Mouse (Mus musculus): ENCODE measurements around the gene Stx8. TPM values are rescaled to one million over a fixed set of nuclear protein-coding genes. Genes with fewer than 3 reads are reported as not detected.

Stx8 gene
- polyA plus RNA-seq, 1 experiment from 2014 or later = 67.1 TPM

DNA sequence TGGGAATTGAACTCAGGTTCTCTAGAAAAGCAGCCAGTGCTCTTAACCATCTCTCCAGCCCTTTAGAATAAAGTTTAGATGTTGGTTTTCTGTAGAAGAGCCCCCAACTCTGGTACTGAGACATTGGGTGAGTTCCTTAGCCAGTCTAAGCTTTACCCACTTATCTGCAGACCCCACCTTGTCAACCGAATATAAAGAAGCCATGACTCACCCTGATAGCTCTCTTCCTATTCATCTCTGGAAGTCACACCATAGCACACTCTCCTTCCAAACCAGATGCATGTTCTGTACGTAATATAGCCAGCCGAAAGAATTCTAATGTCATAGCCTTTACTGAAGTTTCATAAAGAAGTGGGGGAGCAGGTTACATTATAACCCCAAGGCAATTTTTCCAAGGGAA, 192.2 kb downstream of the Stx8 start:
- H3K36me3 ChIP-seq (replicated peaks; ENCODE audit: control insufficient read depth, insufficient read depth) = no peaks in the 10 kb centered on the region
- ATAC-seq (ENCODE audit: low FRiP score) (no peak), DNase-seq (ENCODE audit: low spot score) (no peak)
- no peak overlapping the region for H3K4me2 ChIP-seq (replicated peaks)
- WGBS = 90% methylated on average over 3 of the region's 3 CpGs
- no peak overlapping the region for H3K27ac ChIP-seq
- no peak overlapping the region for H3K4me3 ChIP-seq (replicated peaks; ENCODE audit: low read length)
- H3K4me1 ChIP-seq (replicated peaks; ENCODE audit: control insufficient read depth, insufficient read depth, low read length) = peaks cover 6% of the 10 kb centered on the region; the same call in 1 of the 2 replicates
- no peaks in the 10 kb centered on the region for H3K27me3 ChIP-seq (ENCODE audit: control insufficient read depth, insufficient read depth, low read length)
- no peak overlapping the region for H3K9ac ChIP-seq
- H3K9me3 ChIP-seq (ENCODE audit: control insufficient read depth, low read length) = no peaks in the 10 kb centered on the region

DNA sequence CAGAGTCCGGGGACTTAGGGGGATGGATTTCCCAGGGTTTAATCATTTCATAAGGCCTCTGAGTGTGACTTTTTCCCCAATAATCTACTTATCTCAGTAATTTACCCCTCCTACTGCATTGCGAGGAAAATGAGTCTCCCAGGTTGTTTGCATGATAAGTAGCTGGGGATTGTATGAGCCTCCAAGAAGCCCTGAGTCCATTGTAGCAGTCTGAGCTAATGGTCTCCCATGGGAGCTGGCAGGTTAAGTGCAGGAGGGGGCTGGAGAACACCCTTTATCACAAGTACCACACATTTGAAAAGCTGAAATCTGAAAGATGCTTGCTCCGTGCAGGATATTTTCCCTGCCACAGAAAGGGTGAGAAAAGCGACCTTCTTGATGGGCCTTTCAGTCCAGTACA, 193.9 kb downstream of the Stx8 start:
- no peaks in the 10 kb centered on the region for H3K36me3 ChIP-seq (replicated peaks; ENCODE audit: control insufficient read depth, insufficient read depth)
- ATAC-seq (ENCODE audit: low FRiP score) (no peak), DNase-seq (ENCODE audit: low spot score) (no peak)
- no peaks in the 10 kb centered on the region for H3K27me3 ChIP-seq (ENCODE audit: control insufficient read depth, insufficient read depth, low read length)
- H3K4me2 ChIP-seq (replicated peaks) = no peak overlapping the region
- H3K27ac ChIP-seq = peak overlapping the region; percentile 35
- no peaks in the 10 kb centered on the region for H3K9me3 ChIP-seq (ENCODE audit: control insufficient read depth, low read length)
- H3K4me3 ChIP-seq (replicated peaks; ENCODE audit: low read length) = no peak overlapping the region
- WGBS = 41% methylated on average over 4 of the region's 4 CpGs
- H3K9ac ChIP-seq = 0 out of 2 replicates have a peak overlapping the region, but pooled peaks have one; percentile 2
- H3K4me1 ChIP-seq (replicated peaks; ENCODE audit: control insufficient read depth, insufficient read depth, low read length) = peaks cover 6% of the 10 kb centered on the region; the same call in 1 of the 2 replicates

DNA sequence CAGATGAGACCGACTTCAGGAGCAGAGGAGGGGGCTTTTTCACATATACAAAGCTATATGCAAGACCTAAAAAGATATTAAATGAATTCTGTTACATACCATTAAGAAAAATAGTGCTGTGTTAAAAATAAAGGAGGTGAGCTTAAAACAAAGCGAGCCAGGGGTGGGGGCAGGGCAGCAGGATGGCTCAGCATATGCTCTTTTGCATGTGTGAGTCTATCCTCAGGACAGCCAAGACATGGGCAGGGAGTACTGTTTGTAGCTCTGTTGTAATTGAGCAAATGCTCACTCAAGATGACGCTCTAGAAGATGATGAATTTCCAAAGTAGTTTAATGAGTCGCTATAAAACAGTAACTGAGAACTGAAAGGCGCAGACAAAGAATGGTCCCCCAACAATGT, 198.4 kb downstream of the Stx8 start:
- no peaks in the 10 kb centered on the region for H3K9me3 ChIP-seq (ENCODE audit: control insufficient read depth, low read length)
- peaks cover 6% of the 10 kb centered on the region; the same call in 1 of the 2 replicates for H3K4me1 ChIP-seq (replicated peaks; ENCODE audit: control insufficient read depth, insufficient read depth, low read length)
- H3K36me3 ChIP-seq (replicated peaks; ENCODE audit: control insufficient read depth, insufficient read depth) = no peaks in the 10 kb centered on the region
- WGBS = 81% methylated on average over 5 of the region's 5 CpGs
- no peak overlapping the region for H3K4me3 ChIP-seq (replicated peaks; ENCODE audit: low read length)
- no peaks in the 10 kb centered on the region for H3K27me3 ChIP-seq (ENCODE audit: control insufficient read depth, insufficient read depth, low read length)
- H3K4me2 ChIP-seq (replicated peaks) = no peak overlapping the region
- no peak overlapping the region for H3K27ac ChIP-seq
- DNase-seq (ENCODE audit: low spot score) (no peak), ATAC-seq (ENCODE audit: low FRiP score) (no peak)
- H3K9ac ChIP-seq = no peak overlapping the region

DNA sequence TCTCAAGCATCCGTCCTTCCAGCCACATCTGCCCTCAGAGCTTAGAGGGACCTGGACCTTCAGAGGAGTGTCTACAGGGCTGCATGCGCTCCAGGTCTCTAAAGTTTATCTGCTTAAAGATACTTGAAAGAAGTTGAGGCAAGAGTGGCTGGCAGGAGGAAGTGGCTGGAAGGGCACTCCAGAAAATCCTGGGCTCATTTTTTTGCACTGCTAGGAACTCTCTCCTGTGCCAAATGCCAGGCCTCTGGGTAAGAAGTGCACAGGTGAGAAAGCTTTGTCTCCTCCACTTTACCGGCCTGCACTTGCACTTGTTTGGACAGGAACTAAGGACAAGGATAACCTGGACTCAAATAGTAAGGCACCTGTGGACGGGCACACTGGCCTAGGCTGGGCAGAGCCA, 202.4 kb downstream of the Stx8 start:
- no peak overlapping the region for H3K4me3 ChIP-seq (replicated peaks; ENCODE audit: low read length)
- no peaks in the 10 kb centered on the region for H3K36me3 ChIP-seq (replicated peaks; ENCODE audit: control insufficient read depth, insufficient read depth)
- H3K27me3 ChIP-seq (ENCODE audit: control insufficient read depth, insufficient read depth, low read length) = no peaks in the 10 kb centered on the region
- no peaks in the 10 kb centered on the region for H3K9me3 ChIP-seq (ENCODE audit: control insufficient read depth, low read length)
- no peaks in the 10 kb centered on the region for H3K4me1 ChIP-seq (replicated peaks; ENCODE audit: control insufficient read depth, insufficient read depth, low read length)
- H3K9ac ChIP-seq = no peak overlapping the region
- ATAC-seq (ENCODE audit: low FRiP score) (no peak), DNase-seq (ENCODE audit: low spot score) (no peak)
- WGBS = 88% methylated on average over 4 of the region's 4 CpGs
- no peak overlapping the region for H3K4me2 ChIP-seq (replicated peaks)
- no peak overlapping the region for H3K27ac ChIP-seq

DNA sequence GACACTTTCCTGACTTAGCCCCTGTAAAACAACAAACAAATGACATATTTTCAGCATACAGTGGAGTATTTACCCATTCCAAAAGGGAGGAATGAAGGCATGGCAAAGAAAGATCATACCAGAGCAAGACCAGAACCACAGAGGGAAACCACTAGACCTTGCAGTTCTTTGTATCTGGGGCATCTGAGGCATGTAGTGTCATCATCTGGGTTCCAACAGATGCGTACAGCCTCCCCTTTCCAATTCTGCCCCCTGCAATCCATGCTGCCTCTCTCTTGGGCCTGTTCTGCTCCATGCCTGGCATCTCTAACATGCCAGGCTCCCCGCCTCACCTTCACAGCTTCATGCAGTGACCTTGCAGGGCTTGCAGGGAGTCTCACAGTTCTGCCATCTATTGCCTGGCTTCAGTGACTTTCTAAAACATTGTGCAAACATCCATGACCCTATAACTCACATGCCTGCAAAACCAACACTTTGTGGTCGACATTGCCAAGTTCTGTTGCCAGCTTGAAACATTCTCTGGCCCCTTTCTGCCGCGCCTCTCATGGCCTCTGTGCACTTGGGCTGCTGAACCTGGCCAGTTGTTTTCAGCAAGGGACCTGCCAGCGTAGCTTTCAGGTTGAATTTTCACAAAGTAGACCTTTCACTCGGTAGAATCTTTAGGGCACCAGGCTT, 206.1 kb downstream of the Stx8 start:
- no peak for ATAC-seq (ENCODE audit: low FRiP score)
- WGBS = 89% methylated on average over 7 of the region's 7 CpGs
- no peak for DNase-seq (ENCODE audit: low spot score)
- Histone ChIP-seq H3K36me3 (replicated peaks; ENCODE audit: control insufficient read depth, insufficient read depth) (no peaks in the 10 kb centered on the region), H3K4me3 (replicated peaks; ENCODE audit: low read length) (no peak overlapping the region), H3K4me1 (replicated peaks; ENCODE audit: control insufficient read depth, insufficient read depth, low read length) (no peaks in the 10 kb centered on the region), H3K9me3 (ENCODE audit: control insufficient read depth, low read length) (no peaks in the 10 kb centered on the region), H3K27me3 (ENCODE audit: control insufficient read depth, insufficient read depth, low read length) (no peaks in the 10 kb centered on the region), H3K4me2 (replicated peaks) (no peak overlapping the region), H3K27ac (no peak overlapping the region), H3K9ac (no peak overlapping the region)

DNA sequence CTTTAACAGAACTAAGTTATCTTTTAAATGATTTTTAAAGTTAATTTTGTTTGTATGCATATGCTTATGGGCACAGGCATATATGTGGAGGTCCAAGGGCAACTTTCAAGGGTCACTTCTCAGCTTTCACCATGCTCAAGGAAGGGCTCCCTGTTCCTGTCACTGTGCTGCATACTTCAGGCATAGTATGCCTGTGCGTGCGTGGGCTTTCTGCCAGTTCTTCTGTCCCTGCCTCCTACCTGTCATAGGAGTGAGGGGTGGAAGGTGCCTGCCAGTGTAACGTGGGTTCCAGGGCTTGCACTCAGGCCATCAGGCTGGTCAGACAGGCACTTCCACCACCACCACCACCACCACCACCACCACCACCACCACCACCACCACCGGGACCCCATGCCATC, 206.7 kb downstream of the Stx8 start:
- no peaks in the 10 kb centered on the region for H3K27me3 ChIP-seq (ENCODE audit: control insufficient read depth, insufficient read depth, low read length)
- H3K4me2 ChIP-seq (replicated peaks) = no peak overlapping the region
- no peak overlapping the region for H3K27ac ChIP-seq
- DNase-seq (ENCODE audit: low spot score) = no peak
- no peak for ATAC-seq (ENCODE audit: low FRiP score)
- H3K4me3 ChIP-seq (replicated peaks; ENCODE audit: low read length) = no peak overlapping the region
- H3K4me1 ChIP-seq (replicated peaks; ENCODE audit: control insufficient read depth, insufficient read depth, low read length) = no peaks in the 10 kb centered on the region
- no peaks in the 10 kb centered on the region for H3K36me3 ChIP-seq (replicated peaks; ENCODE audit: control insufficient read depth, insufficient read depth)
- H3K9ac ChIP-seq = no peak overlapping the region
- 79% methylated on average over 4 of the region's 4 CpGs for WGBS
- H3K9me3 ChIP-seq (ENCODE audit: control insufficient read depth, low read length) = no peaks in the 10 kb centered on the region

DNA sequence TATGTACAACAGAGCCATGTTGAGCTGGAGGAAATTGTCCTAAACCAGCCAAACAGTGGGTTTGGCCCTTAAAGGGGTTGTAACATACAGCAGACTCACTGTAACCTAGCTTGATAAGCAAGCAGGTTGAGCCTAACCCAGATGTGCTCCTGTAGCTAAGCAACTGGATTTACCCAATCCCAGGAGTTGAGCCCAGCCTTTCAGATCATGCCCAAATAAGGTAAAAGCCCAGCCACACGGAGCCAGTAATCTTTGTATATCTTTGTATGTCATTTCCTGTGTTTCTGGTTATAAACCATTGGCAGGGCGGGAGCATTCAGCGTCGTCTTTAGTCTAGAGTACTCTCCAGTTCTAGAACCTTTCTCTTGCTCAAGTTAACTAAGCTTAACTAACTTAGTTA, 210.6 kb downstream of the Stx8 start:
- DNase-seq (ENCODE audit: low spot score) (no peak), ATAC-seq (ENCODE audit: low FRiP score) (no peak)
- H3K4me1 ChIP-seq (replicated peaks; ENCODE audit: control insufficient read depth, insufficient read depth, low read length) = no peaks in the 10 kb centered on the region

DNA sequence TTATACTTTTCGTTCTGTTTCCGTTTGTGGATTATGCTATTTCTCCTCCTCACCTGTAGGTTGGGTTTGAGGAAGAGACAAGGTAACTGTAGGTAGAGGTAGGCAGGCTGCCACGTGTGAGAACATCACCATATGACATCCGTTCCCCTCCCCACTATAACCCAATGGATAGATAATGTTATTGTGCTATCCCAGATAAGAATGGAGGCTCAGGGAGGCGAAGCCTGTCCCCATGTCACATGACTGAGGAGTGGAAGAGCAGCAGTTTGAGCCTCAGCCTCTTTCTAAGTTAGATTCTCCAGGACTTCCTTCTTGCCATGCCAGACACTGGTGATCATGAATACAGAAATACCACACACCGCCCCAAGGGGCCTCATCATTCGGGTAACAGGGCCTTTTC, 211.4 kb downstream of the Stx8 start:
- 77% methylated on average over 7 of the region's 7 CpGs for WGBS
- Histone ChIP-seq H3K9me3 (ENCODE audit: control insufficient read depth, low read length) (no peaks in the 10 kb centered on the region), H3K36me3 (replicated peaks; ENCODE audit: control insufficient read depth, insufficient read depth) (no peaks in the 10 kb centered on the region), H3K27ac (no peak overlapping the region), H3K4me3 (replicated peaks; ENCODE audit: low read length) (no peak overlapping the region), H3K4me1 (replicated peaks; ENCODE audit: control insufficient read depth, insufficient read depth, low read length) (no peaks in the 10 kb centered on the region), H3K9ac (no peak overlapping the region), H3K27me3 (ENCODE audit: control insufficient read depth, insufficient read depth, low read length) (no peaks in the 10 kb centered on the region), H3K4me2 (replicated peaks) (no peak overlapping the region)
- DNase-seq (ENCODE audit: low spot score) (no peak), ATAC-seq (ENCODE audit: low FRiP score) (no peak)

More for the DNA sequence above, 210.6 kb downstream of the Stx8 start:
- H3K36me3 ChIP-seq (replicated peaks; ENCODE audit: control insufficient read depth, insufficient read depth) = no peaks in the 10 kb centered on the region
- H3K4me2 ChIP-seq (replicated peaks) = no peak overlapping the region
- no peak overlapping the region for H3K9ac ChIP-seq
- 86% methylated on average over 4 of the region's 4 CpGs for WGBS
- no peaks in the 10 kb centered on the region for H3K9me3 ChIP-seq (ENCODE audit: control insufficient read depth, low read length)
- no peaks in the 10 kb centered on the region for H3K27me3 ChIP-seq (ENCODE audit: control insufficient read depth, insufficient read depth, low read length)
- no peak overlapping the region for H3K4me3 ChIP-seq (replicated peaks; ENCODE audit: low read length)
- no peak overlapping the region for H3K27ac ChIP-seq

DNA sequence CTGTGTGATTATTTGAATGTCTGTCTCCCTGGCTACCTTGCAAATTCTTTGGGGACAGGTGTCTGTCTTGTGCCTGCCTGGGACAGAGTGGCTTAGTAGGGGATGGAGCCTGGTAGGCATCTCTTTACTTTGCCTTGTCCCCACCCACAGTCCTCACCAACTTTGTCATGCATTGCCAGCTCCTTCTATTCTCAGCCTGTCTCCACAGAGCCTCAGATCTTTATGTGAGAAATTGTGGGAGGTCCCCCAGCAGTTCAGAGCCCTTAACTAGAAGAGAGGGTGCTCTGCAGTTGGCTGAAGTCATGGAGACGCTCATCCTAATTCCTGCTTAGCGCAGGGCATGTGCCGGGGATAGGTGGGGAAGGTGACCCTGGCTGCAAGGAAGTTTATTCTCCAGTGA, 219.7 kb downstream of the Stx8 start:
- H3K27me3 ChIP-seq (ENCODE audit: control insufficient read depth, insufficient read depth, low read length) = no peaks in the 10 kb centered on the region
- ATAC-seq (ENCODE audit: low FRiP score) (no peak), DNase-seq (ENCODE audit: low spot score) (no peak)
- no peak overlapping the region for H3K4me2 ChIP-seq (replicated peaks)
- no peak overlapping the region for H3K27ac ChIP-seq
- no peaks in the 10 kb centered on the region for H3K4me1 ChIP-seq (replicated peaks; ENCODE audit: control insufficient read depth, insufficient read depth, low read length)
- H3K36me3 ChIP-seq (replicated peaks; ENCODE audit: control insufficient read depth, insufficient read depth) = no peaks in the 10 kb centered on the region
- WGBS = 96% methylated on average over 3 of the region's 3 CpGs
- no peak overlapping the region for H3K4me3 ChIP-seq (replicated peaks; ENCODE audit: low read length)
- H3K9ac ChIP-seq = no peak overlapping the region
- H3K9me3 ChIP-seq (ENCODE audit: control insufficient read depth, low read length) = no peaks in the 10 kb centered on the region

DNA sequence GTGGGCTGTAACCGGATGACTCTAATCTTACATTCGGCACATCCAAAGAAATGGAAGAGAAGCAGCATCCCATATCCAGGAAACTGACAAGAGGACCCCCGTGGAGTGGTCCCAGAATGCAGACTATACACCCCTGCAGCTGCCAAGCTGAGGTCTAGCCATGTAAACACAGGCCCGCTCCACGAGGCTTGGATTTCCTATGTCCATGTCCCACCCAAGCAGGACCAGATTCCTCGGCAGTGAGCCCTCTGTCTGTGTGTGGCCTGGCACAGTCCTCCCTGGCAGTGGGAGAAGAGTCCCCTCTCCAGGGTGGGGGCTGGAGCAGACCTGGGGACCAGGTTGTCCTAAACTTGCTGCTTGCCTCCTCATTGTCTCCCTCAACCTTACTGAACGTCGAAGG, 221.2 kb downstream of the Stx8 start:
- H3K4me3 ChIP-seq (replicated peaks; ENCODE audit: low read length) = no peak overlapping the region
- H3K36me3 ChIP-seq (replicated peaks; ENCODE audit: control insufficient read depth, insufficient read depth) = no peaks in the 10 kb centered on the region
- DNase-seq (ENCODE audit: low spot score) (no peak), ATAC-seq (ENCODE audit: low FRiP score) (no peak)
- no peaks in the 10 kb centered on the region for H3K9me3 ChIP-seq (ENCODE audit: control insufficient read depth, low read length)
- H3K4me2 ChIP-seq (replicated peaks) = no peak overlapping the region
- H3K27me3 ChIP-seq (ENCODE audit: control insufficient read depth, insufficient read depth, low read length) = no peaks in the 10 kb centered on the region
- 80% methylated on average over 8 of the region's 8 CpGs for WGBS
- no peaks in the 10 kb centered on the region for H3K4me1 ChIP-seq (replicated peaks; ENCODE audit: control insufficient read depth, insufficient read depth, low read length)
- H3K27ac ChIP-seq = no peak overlapping the region
- no peak overlapping the region for H3K9ac ChIP-seq

All from hindbrain, embryonic 14.5 days (tissue).